Mouse (Mus musculus) skeletal muscle tissue, postnatal 0 days (tissue): ENCODE measurements around the gene Hibch. TPM values are rescaled to one million over a fixed set of nuclear protein-coding genes. Genes with fewer than 3 reads are reported as not detected.

ENCODE experiments used
- polyA plus RNA-seq: library from polyadenylated mRNA; unstranded; fragments of >200 nt; fragmentation: Nextera tagmentation; extraction: Ambion mirVana; gene quantifications from 2 replicates; pipeline ENCODE4 v1.2.1, GENCODE M21; 2015

Gene Hibch
- 30.2 and 45.0 TPM in 2 replicates for polyA plus RNA-seq

GRCm38 (mm10) chr1:52844782-52845665, at the start of gene Hibch:
Hibch (plus strand) TSS chr1:52844929.

GRCm38 (mm10) chr1:52816910-52817812, 27.6 kb upstream of the Hibch start, which contains the start of gene Inpp1:
Inpp1 (minus strand) TSS chr1:52817688.

Other genes starting within 250 kb of the Hibch start
- gene Nemp2, start 214.2 kb upstream of the Hibch start, polyA plus RNA-seq, result 2.8 TPM in 2 replicates
- 1.0 and 1.1 TPM in 2 replicates for gene Mfsd6, start 117.5 kb upstream of the Hibch start, polyA plus RNA-seq
- gene Inpp1, start 27.2 kb upstream of the Hibch start, polyA plus RNA-seq, result 11.8 and 12.8 TPM in 2 replicates
- gene 1700019D03Rik, start 175.2 kb downstream of the Hibch start, polyA plus RNA-seq, result 2.1 and 2.5 TPM in 2 replicates
- gene Mstn, start 216.7 kb downstream of the Hibch start, polyA plus RNA-seq, result 54.9 and 63.8 TPM in 2 replicates